Mouse (Mus musculus) adrenal gland, postnatal 4 days (tissue): ENCODE results near the gene Acly. TPM values are rescaled to one million over a fixed set of nuclear protein-coding genes. Genes with fewer than 3 reads are reported as not detected.

ENCODE experiments used
- DNase-seq, 2 experiments: peaks; one replicate each; pipeline ENCODE4 v3.0.0; 2021 to 2022; ENCODE audit warnings: low spot score in 2 of 2, mixed read lengths in 2 of 2
- long read RNA-seq, 2 experiments: library from polyadenylated mRNA; stranded (forward); transcript quantifications; one replicate each; pipeline ENCODE4 v2.0.0; 2021
- total RNA-seq, 2 experiments: library from RNA; stranded (reverse); gene quantifications; 2 replicates each; pipeline ENCODE4 v1.2.3; 2021

Acly gene
- total RNA-seq: 100 to 1,000 TPM; 420 to 464 TPM
- long read RNA-seq, experiment 1, full-length matches to known transcripts: 538 of 664 reads
- long read RNA-seq, experiment 1, partial matches to known transcripts: 77 of 664 reads
- long read RNA-seq, experiment 1, other reads (novel, unspliced or antisense): 49 of 664 reads
- long read RNA-seq, experiment 2, full-length matches to known transcripts: 1,322 of 1,697 reads
- long read RNA-seq, experiment 2, partial matches to known transcripts: 252 of 1,697 reads
- long read RNA-seq, experiment 2, other reads (novel, unspliced or antisense): 123 of 1,697 reads

DNA sequence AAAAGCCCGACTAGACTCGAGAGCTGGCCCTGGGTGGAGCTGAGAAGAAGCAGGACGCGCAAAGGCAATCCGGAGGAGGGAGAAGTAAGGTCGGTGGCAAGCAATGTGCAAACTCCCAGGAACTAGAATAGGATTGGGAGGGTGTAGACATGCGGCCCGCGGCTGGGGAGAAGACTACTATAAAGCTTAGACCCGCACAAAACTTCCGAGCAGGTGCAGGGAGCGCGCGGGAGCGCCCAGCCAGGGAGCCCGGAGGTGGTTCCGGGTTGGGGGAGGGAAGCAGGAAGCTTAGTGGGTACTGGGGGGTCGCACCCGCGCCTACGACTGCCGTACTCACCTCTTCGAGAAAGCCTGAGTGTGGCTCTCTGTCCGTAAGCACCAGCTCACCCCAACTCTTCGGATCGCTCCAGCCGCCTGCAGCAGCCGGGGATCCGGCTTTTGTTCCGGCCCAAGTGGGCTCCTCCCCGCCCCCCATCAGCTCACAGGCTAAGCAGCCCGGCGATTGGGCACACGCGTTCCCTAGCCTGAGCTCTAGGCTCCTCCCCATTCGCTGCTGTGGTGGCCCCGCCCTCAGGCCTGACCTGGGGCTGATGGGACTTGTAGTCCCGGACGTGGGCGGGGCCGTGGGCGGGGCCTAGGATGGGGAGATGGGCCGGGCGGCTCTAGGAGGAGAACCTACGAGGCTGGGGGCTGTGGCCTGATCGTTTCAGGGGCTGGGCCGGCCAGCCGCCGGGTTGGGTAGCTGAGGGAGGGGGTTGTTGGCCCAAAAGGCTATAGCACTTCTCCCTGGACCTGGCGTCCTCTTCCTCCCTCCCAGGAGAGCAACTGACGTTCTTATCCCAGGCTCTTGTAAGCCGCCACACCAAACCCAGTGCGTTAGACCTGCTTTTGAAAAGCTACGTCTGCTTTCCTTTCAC, at the start of gene Acly:
Gene Acly (minus strand): TSS at position 543 of the 917 bp plus-strand sequence.
- DNase-seq: peak; percentile 89 to 98

DNA sequence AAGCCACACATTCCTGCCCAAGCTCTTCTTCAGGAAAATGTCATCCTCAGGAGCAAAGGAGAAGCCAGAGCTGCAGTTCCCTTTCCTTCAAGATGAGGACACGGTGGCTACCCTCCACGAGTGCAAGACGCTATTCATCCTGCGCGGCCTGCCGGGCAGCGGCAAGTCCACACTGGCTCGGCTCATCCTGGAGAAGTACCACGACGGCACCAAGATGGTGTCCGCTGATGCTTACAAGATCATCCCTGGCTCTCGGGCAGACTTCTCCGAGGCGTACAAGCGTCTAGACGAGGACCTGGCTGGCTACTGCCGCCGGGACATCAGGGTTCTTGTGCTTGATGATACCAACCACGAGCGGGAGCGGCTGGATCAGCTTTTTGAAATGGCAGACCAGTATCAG, 48.5 kb upstream of the Acly start:
- no peak for DNase-seq

- DNase-seq: no peak
These were observed 47.7 kb upstream of the Acly start for GRCm38 (mm10) chr11:100575484-100575855.

DNA sequence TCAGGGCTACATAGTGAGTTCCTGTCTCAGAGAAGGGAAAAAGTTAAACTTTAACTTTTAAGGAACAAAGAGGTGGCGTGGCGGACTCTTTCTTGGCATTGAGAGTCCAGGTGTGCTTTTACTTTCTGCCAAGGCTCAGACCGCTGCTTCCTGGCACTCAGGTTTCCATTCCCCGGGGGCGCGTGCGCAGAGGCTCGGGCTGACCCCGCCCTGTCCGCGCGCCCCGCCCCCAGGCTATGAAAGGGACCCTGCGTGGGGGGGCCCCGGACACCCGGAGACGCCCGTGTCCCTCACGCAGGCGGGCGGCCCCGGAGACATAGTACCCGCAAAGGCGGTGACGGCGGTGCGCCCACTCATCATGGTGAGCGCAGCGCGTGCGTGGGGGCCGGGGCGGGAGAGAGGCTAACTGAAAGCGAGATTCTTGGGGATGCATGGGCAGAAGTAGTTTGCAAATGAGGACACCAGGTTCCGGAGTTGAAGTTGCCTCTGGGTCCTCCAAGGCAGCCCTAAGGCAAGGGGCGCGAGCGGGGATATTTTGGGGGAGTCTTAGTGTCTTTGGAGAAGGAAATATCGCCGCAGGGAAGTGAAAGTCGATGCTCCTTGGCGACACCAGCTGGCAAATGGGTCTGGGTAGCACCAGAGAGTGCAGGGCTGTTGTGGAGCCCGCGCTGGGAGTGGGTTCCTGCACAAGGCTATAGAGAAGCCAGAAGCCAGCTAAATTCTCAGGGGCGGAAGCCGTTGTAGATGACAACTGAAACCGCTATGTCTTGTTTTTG, 47.1 kb upstream of the Acly start, which contains the start of gene Cnp:
Gene Cnp (plus strand): TSS at position 197 of the 776 bp plus-strand sequence.
- peak; percentile 55 to 70 for DNase-seq

DNA sequence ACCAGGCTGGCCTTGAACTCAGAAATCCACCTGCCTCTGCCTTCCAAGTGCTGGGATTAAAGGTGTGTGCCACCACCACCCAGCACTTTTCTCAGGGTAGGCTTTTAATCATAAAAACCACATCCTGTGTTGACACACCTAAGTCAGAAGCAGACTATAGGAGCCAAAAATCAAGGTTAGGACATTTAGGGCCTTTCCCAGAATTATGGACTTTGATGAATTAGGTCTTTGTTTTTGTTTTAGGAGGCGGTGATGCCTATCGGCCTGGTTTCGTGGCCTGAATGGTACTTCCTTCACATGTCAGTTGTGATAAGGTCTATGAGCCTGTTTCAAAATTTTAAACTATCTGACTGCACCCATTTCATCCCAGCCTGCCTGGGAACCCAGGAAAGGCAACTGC, 46.4 kb upstream of the Acly start:
- no peak for DNase-seq

GRCm38 (mm10) chr11:100571202-100571567, 43.4 kb upstream of the Acly start:
- no peak for DNase-seq

GRCm38 (mm10) chr11:100570430-100571201, 42.8 kb upstream of the Acly start:
- DNase-seq: peak; percentile 40 to 59

DNA sequence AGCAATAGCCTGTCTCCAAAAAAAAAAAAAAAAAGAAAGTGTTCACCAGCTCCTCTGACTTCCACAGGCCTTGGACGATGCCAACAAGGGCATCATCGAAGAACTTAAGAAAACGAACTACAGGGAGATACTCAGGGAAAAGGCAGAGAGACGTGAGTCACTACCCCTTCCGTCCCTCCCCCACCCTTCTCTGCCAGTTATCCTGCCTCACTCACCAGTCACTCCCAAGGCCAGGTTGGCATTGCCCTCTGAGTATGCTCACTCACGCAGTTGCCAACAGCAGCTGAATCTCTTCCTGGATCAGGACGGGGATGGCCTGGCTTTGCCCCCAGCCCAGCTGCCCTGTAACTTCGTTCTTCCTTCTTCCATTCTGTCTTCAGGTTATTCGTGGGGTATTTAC, 42.0 kb upstream of the Acly start:
- peak in 1 of 2 experiments; percentile 47 for DNase-seq

GRCm38 (mm10) chr11:100568692-100569091, 40.9 kb upstream of the Acly start:
- DNase-seq: no peak

GRCm38 (mm10) chr11:100567815-100568245, 40.0 kb upstream of the Acly start:
- DNase-seq: no peak

DNA sequence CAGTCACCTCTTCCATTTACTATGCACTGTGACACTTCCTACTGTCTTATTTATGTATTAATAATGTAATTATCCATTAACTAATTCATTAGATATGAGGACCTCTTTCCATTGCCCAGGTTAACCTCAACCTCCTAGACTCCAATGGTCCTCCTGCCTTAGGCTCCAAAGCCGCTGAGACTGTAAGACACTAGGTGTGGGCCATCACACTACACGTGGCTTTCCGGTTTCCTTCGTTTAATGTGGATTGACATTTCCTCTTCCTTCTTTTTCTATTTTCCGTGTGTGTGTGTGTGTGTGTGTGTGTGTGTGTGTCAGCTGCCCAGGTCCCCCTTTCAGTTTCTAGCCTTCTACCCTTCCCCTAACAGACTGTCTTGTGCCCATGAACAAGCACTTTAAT, 39.4 kb upstream of the Acly start:
- no peak for DNase-seq

DNA sequence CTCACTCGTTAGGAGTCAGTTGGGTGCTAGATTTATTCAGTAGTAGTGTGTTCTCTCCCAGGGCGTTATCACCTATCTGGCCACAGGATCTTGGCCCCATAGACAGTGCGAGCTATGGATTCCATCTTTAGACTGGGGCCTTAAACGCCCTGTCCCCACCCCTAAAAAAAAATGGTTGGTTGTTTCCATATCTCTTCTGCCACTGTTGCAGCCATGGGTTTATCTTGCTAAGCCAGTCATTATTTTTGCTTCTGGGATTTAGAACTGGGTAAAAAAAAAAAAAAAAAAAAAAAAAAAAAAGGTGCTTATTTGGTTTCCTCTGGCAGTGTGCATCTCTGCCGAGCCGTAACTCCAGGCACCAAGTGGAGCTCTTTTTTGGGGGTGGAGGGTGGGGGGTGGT, 36.9 kb upstream of the Acly start:
- DNase-seq: no peak

- DNase-seq: no peak
These were observed 36.5 kb upstream of the Acly start for GRCm38 (mm10) chr11:100564297-100564696.

DNA sequence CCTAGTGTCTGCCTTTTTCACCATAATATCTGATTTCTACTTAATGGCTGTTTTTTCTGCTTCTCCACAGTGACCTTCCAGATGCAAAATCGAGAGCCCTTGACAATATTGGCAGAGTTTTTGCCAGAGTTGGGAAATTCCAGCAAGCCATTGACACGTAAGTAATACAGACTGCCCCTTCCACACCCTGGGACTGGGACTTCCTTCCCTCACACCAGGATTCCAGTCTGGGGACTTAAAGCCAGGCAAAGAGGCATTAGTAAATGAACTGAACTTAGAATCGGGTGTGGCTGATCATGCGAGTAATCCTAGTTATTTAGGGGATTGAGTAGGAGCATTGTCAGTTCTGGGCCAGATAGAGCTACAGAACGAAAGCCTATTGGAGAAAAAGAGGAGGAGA, 33.9 kb upstream of the Acly start:
- no peak for DNase-seq

DNA sequence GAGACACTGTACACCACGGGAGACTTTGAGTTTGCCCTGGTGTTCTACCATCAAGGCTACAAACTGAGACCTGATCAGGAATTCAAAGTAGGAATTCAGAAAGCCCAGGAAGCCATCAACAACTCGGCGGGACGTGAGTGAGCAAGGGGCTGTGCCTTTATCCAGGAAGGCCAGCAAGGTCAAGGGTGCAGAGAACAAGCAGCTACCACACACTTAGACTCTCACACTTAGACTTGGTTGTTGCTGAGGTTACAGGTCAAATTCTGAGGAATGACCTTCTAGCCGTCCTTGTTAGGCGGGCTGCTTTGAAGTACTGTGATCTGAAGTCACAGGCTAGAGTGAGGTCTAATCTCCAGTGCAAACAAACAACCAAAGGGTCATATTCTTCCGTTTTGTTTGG, 31.7 kb upstream of the Acly start:
- DNase-seq: no peak

- no peak for DNase-seq
These were observed 29.8 kb upstream of the Acly start for GRCm38 (mm10) chr11:100557563-100557962.

GRCm38 (mm10) chr11:100555583-100555982, 27.8 kb upstream of the Acly start:
- DNase-seq: peak in 1 of 2 experiments; percentile 47

DNA sequence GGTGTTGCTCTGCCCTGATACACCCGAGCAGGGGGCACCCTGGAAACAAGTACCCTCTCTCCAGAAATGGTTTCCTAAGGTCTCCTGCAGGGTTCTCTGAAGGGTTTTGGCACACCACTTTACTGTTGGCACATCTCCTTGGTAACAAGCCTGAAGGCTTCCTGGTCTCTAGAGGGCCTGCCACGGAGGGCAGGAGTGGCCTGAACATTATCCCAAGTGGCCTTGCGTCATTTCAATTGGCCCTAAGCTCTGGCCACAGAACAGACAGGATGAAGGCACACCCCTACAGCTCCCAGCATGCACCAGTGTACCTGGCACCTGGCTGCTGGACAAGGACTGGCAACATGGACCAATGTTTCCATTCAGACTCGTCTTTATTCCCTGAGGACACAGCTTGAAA, 25.0 kb upstream of the Acly start:
- DNase-seq: no peak

GRCm38 (mm10) chr11:100550101-100550500, 22.3 kb upstream of the Acly start:
- DNase-seq: no peak

- DNase-seq: no peak
These were observed 21.7 kb upstream of the Acly start for GRCm38 (mm10) chr11:100549466-100549865.

GRCm38 (mm10) chr11:100548141-100548540, 20.3 kb upstream of the Acly start:
- DNase-seq: no peak
